Mouse (Mus musculus) myocyte (in vitro differentiated cells): ENCODE data around the gene Plcxd2. TPM values are rescaled to one million over a fixed set of nuclear protein-coding genes. Genes with fewer than 3 reads are reported as not detected.

ENCODE experiments used
- H3K27me3 ChIP-seq: one replicate; pipeline ENCODE4 v1.6.1; 2011; ENCODE audit not compliant: control insufficient read depth, insufficient read depth, insufficient read length
- H3K36me3 ChIP-seq: one replicate; pipeline ENCODE4 v1.6.1; 2011; ENCODE audit not compliant: control insufficient read depth, insufficient read depth
- H3K4me2 ChIP-seq: one replicate; pipeline ENCODE4 v1.6.1; 2011; ENCODE audit warnings: low read depth, control low read depth
- H3K4me3 ChIP-seq: one replicate; pipeline ENCODE4 v1.5.1; 2011; ENCODE audit warnings: mild to moderate bottlenecking, control low read depth, moderate library complexity
- H3K79me2 ChIP-seq: one replicate; pipeline ENCODE4 v1.6.1; 2011; ENCODE audit not compliant: control insufficient read depth, insufficient read depth
- H3ac ChIP-seq: one replicate; pipeline ENCODE4 v1.6.1; 2011; ENCODE audit not compliant: control insufficient read depth, insufficient read length
- CEBPB ChIP-seq: IDR thresholded peaks from 2 replicates; pipeline ENCODE4 v1.6.1; 2011; ENCODE audit warnings: mild to moderate bottlenecking, moderate library complexity; ENCODE audit not compliant: poor library complexity, insufficient read depth, severe bottlenecking
- E2F4 ChIP-seq: IDR thresholded peaks from one replicate; pipeline ENCODE4 v1.6.1; 2011; ENCODE audit warnings: mild to moderate bottlenecking, control low read depth, moderate library complexity; ENCODE audit not compliant: insufficient read depth
- MAX ChIP-seq: IDR thresholded peaks from one replicate; pipeline ENCODE4 v1.6.1; 2011; ENCODE audit warnings: low read depth, mild to moderate bottlenecking, control low read depth
- MYOD1 ChIP-seq, 3 experiments: IDR thresholded peaks; one replicate each; pipeline ENCODE4 v1.6.1; 2011; ENCODE audit warnings: control low read depth in 2 of 3, low read depth in 2 of 3, mild to moderate bottlenecking in 2 of 3, moderate library complexity in 1 of 3; ENCODE audit not compliant: insufficient read length in 2 of 3, control insufficient read depth in 1 of 3
- MYOG ChIP-seq, 3 experiments: IDR thresholded peaks; one replicate each; pipeline ENCODE4 v1.6.1; 2011; ENCODE audit warnings: control low read depth in 2 of 3, low read depth in 2 of 3, mild to moderate bottlenecking in 2 of 3; ENCODE audit not compliant: insufficient read length in 2 of 3, control insufficient read depth in 1 of 3, insufficient read depth in 1 of 3
- POLR2A ChIP-seq: IDR thresholded peaks from one replicate; pipeline ENCODE4 v1.6.1; 2011; ENCODE audit warnings: low read depth, mild to moderate bottlenecking, control low read depth, moderate library complexity; ENCODE audit not compliant: insufficient read length
- POLR2AphosphoS2 ChIP-seq: IDR thresholded peaks from one replicate; pipeline ENCODE4 v1.6.1; 2011; ENCODE audit warnings: low read depth, control low read depth; ENCODE audit not compliant: insufficient read length
- REST ChIP-seq: IDR thresholded peaks from one replicate; pipeline ENCODE4 v1.6.1; 2011; ENCODE audit warnings: mild to moderate bottlenecking, control low read depth, moderate library complexity; ENCODE audit not compliant: insufficient read depth, insufficient read length
- SRF ChIP-seq: IDR thresholded peaks from one replicate; pipeline ENCODE4 v1.6.1; 2011; ENCODE audit warnings: low read depth; ENCODE audit not compliant: control insufficient read depth, insufficient read length
- TCF12 ChIP-seq: IDR thresholded peaks from one replicate; pipeline ENCODE4 v1.6.1; 2011; ENCODE audit warnings: mild to moderate bottlenecking, control low read depth; ENCODE audit not compliant: poor library complexity, insufficient read depth, severe bottlenecking
- TCF3 ChIP-seq: IDR thresholded peaks from one replicate; pipeline ENCODE4 v1.6.1; 2011; ENCODE audit warnings: low read depth, control low read depth; ENCODE audit not compliant: insufficient read length
- USF1 ChIP-seq: IDR thresholded peaks from one replicate; pipeline ENCODE4 v1.6.1; 2011; ENCODE audit warnings: low read depth, mild to moderate bottlenecking, control low read depth, moderate library complexity
- polyA plus RNA-seq: library from polyadenylated mRNA; unstranded; fragments of >200 nt; fragmentation: generic; extraction: Trizol; gene quantifications from one replicate; pipeline ENCODE4 v1.2.1, GENCODE M21; 2012; ENCODE audit warnings: missing spikeins

Gene Plcxd2
- polyA plus RNA-seq, 1 experiment: 0.90 TPM

DNA sequence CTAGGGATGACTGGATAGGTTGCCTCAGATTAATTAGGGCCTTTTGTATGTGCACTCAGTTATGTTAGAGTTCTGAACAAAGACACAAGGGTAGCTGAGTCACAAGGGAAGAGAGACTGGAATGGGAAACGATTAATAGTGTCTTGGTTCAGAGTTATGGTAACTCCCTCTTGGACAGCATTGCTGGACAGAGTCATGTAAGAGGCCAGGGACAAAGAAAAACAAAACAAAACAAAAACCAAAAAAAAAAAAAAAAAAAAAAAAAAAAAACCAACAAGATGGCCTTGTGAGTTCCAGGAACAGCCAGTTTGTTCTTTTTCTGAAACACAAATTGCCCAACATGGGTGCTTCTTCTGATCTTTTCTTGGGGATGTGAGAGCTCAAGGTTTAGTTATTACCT, 23.8 kb downstream of the Plcxd2 start:
- Histone ChIP-seq H3K79me2 (no peaks in the 10 kb centered on the region), H3K27me3 (no peaks in the 10 kb centered on the region), H3K4me3 (no peak overlapping the region), H3K4me2 (no peak overlapping the region), H3K36me3 (no peaks in the 10 kb centered on the region), H3ac (no peak overlapping the region)
- TF ChIP-seq POLR2AphosphoS2 (no peak), POLR2A (no peak), SRF (no peak), E2F4 (no peak)

- H3K79me2 ChIP-seq: no peaks in the 10 kb centered on the region
- H3ac ChIP-seq: no peak overlapping the region
- no peaks in the 10 kb centered on the region for H3K36me3 ChIP-seq
- no peak for TF ChIP-seq MYOG (IDR thresholded peaks at IDR 0.05; ENCODE audit: control insufficient read depth in 1 of 3, insufficient read depth in 1 of 3, insufficient read length in 2 of 3, low read depth in 2 of 3)
- no peak for TF ChIP-seq E2F4
- no peak for TF ChIP-seq USF1
- TF ChIP-seq CEBPB: no peak
- TF ChIP-seq REST: no peak
- no peak for TF ChIP-seq MYOD1 (IDR thresholded peaks at IDR 0.05; ENCODE audit: control insufficient read depth in 1 of 3, insufficient read length in 2 of 3, low read depth in 2 of 3)
- no peak for TF ChIP-seq SRF
- no peak for TF ChIP-seq POLR2A
- no peak for TF ChIP-seq MAX
- no peak for TF ChIP-seq POLR2AphosphoS2
- no peak for TF ChIP-seq TCF12
- TF ChIP-seq TCF3: no peak
- no peaks in the 10 kb centered on the region for H3K27me3 ChIP-seq
- no peak overlapping the region for H3K4me2 ChIP-seq
- no peak overlapping the region for H3K4me3 ChIP-seq
Observed at GRCm38 (mm10) chr16:45984610-45985606, 25.1 kb downstream of the Plcxd2 start.

- Histone ChIP-seq H3K4me3 (no peak overlapping the region), H3ac (no peak overlapping the region), H3K79me2 (no peaks in the 10 kb centered on the region), H3K27me3 (no peaks in the 10 kb centered on the region), H3K4me2 (no peak overlapping the region), H3K36me3 (no peaks in the 10 kb centered on the region)
- TF ChIP-seq MAX (no peak), POLR2A (no peak), SRF (no peak), TCF3 (no peak), CEBPB (no peak), MYOG (IDR thresholded peaks at IDR 0.05; ENCODE audit: control insufficient read depth in 1 of 3, insufficient read depth in 1 of 3, insufficient read length in 2 of 3, low read depth in 2 of 3) (no peak), USF1 (no peak), E2F4 (no peak)
Observed at GRCm38 (mm10) chr16:45976251-45976650, 33.8 kb downstream of the Plcxd2 start.

- Histone ChIP-seq H3K36me3 (no peaks in the 10 kb centered on the region), H3K79me2 (no peaks in the 10 kb centered on the region), H3K4me3 (no peak overlapping the region), H3K27me3 (no peaks in the 10 kb centered on the region), H3ac (no peak overlapping the region), H3K4me2 (no peak overlapping the region)
- TF ChIP-seq POLR2AphosphoS2 (no peak), TCF3 (no peak), SRF (no peak), MYOG (IDR thresholded peaks at IDR 0.05; ENCODE audit: control insufficient read depth in 1 of 3, insufficient read depth in 1 of 3, insufficient read length in 2 of 3, low read depth in 2 of 3) (no peak), REST (no peak), MYOD1 (IDR thresholded peaks at IDR 0.05; ENCODE audit: control insufficient read depth in 1 of 3, insufficient read length in 2 of 3, low read depth in 2 of 3) (no peak), USF1 (no peak), POLR2A (no peak), CEBPB (no peak), TCF12 (no peak), MAX (no peak), E2F4 (no peak)
Observed at GRCm38 (mm10) chr16:45973959-45974686, 35.9 kb downstream of the Plcxd2 start.
